Mouse (Mus musculus): ENCODE data around the gene Dab1. TPM values are rescaled to one million over a fixed set of nuclear protein-coding genes. Genes with fewer than 3 reads are reported as not detected.

Dab1 gene
- polyA plus RNA-seq, 1 experiment from 2014 or later = 0.30 TPM

GRCm38 (mm10) chr4:104725673-104726072 is 1106.5 kb downstream of the Dab1 start:
- no peak for ATAC-seq (ENCODE audit: low read depth)
- H3K4me3 ChIP-seq (replicated peaks) = no peak overlapping the region
- 39% methylated on average over 3 of the region's 3 CpGs for WGBS (ENCODE audit: insufficient replicate concordance)
- H3K9ac ChIP-seq = no peak overlapping the region
- no peaks in the 10 kb centered on the region for H3K27me3 ChIP-seq
- no peak for DNase-seq
- no peak overlapping the region for H3K4me2 ChIP-seq
- no peak overlapping the region for H3K27ac ChIP-seq
- no peaks in the 10 kb centered on the region for H3K9me3 ChIP-seq (replicated peaks)
- no peaks in the 10 kb centered on the region for H3K4me1 ChIP-seq (replicated peaks)
- no peaks in the 10 kb centered on the region for H3K36me3 ChIP-seq

GRCm38 (mm10) chr4:104729185-104729584 is 1110.0 kb downstream of the Dab1 start:
- WGBS (ENCODE audit: insufficient replicate concordance) = 56% methylated on average over 8 of the region's 8 CpGs
- H3K4me1 ChIP-seq (replicated peaks) = no peaks in the 10 kb centered on the region
- H3K27me3 ChIP-seq = no peaks in the 10 kb centered on the region
- DNase-seq (no peak), ATAC-seq (ENCODE audit: low read depth) (no peak)
- no peak overlapping the region for H3K4me2 ChIP-seq
- H3K36me3 ChIP-seq = no peaks in the 10 kb centered on the region
- H3K27ac ChIP-seq = no peak overlapping the region
- no peaks in the 10 kb centered on the region for H3K9me3 ChIP-seq (replicated peaks)
- H3K4me3 ChIP-seq (replicated peaks) = no peak overlapping the region
- H3K9ac ChIP-seq = no peak overlapping the region

- WGBS (ENCODE audit: insufficient replicate concordance) = 66% methylated on average over 6 of the region's 6 CpGs
- H3K36me3 ChIP-seq = no peaks in the 10 kb centered on the region
- H3K4me2 ChIP-seq = no peak overlapping the region
- H3K4me3 ChIP-seq (replicated peaks) = no peak overlapping the region
- DNase-seq = no peak
- ATAC-seq (ENCODE audit: low read depth) = no peak
- no peak overlapping the region for H3K9ac ChIP-seq
- no peaks in the 10 kb centered on the region for H3K4me1 ChIP-seq (replicated peaks)
- no peak overlapping the region for H3K27ac ChIP-seq
- no peaks in the 10 kb centered on the region for H3K9me3 ChIP-seq (replicated peaks)
- H3K27me3 ChIP-seq = no peaks in the 10 kb centered on the region
Observed at GRCm38 (mm10) chr4:104746500-104746899, 1127.3 kb downstream of the Dab1 start.

GRCm38 (mm10) chr4:104754090-104754489 is 1134.9 kb downstream of the Dab1 start:
- no peak overlapping the region for H3K9ac ChIP-seq
- ATAC-seq (ENCODE audit: low read depth) (no peak), DNase-seq (no peak)
- H3K4me2 ChIP-seq = no peak overlapping the region
- no peak overlapping the region for H3K4me3 ChIP-seq (replicated peaks)
- H3K4me1 ChIP-seq (replicated peaks) = no peaks in the 10 kb centered on the region
- H3K27ac ChIP-seq = no peak overlapping the region
- WGBS (ENCODE audit: insufficient replicate concordance) = 58% methylated on average over 3 of the region's 3 CpGs
- no peaks in the 10 kb centered on the region for H3K9me3 ChIP-seq (replicated peaks)
- no peaks in the 10 kb centered on the region for H3K27me3 ChIP-seq
- no peaks in the 10 kb centered on the region for H3K36me3 ChIP-seq

GRCm38 (mm10) chr4:104760878-104761624 is 1141.9 kb downstream of the Dab1 start:
- Histone ChIP-seq H3K36me3 (no peaks in the 10 kb centered on the region), H3K4me2 (no peak overlapping the region), H3K9me3 (replicated peaks) (no peaks in the 10 kb centered on the region), H3K27me3 (no peaks in the 10 kb centered on the region), H3K27ac (no peak overlapping the region), H3K4me1 (replicated peaks) (no peaks in the 10 kb centered on the region), H3K4me3 (replicated peaks) (no peak overlapping the region), H3K9ac (no peak overlapping the region)
- WGBS (ENCODE audit: insufficient replicate concordance) = 66% methylated on average over 13 of the region's 13 CpGs
- no peak for DNase-seq
- ATAC-seq (ENCODE audit: low read depth) = no peak

- peak; percentile 66 for ATAC-seq (ENCODE audit: low read depth)
- H3K4me2 ChIP-seq = peak within 1 kb of the TSS; percentile 21
- no peaks in the 10 kb centered on the region for H3K36me3 ChIP-seq
- H3K4me3 ChIP-seq (replicated peaks) = no peak within 1 kb of the TSS
- 0 out of 2 replicates have a peak, but pooled peaks cover 4% of the 10 kb centered on the region for H3K4me1 ChIP-seq (replicated peaks)
- no peak within 1 kb of the TSS for H3K27ac ChIP-seq
- no peaks in the 10 kb centered on the region for H3K9me3 ChIP-seq (replicated peaks)
- DNase-seq = no peak
- 59% methylated on average over 8 of the region's 8 CpGs for WGBS (ENCODE audit: insufficient replicate concordance)
- H3K9ac ChIP-seq = no peak within 1 kb of the TSS
- no peaks in the 10 kb centered on the region for H3K27me3 ChIP-seq
Observed at GRCm38 (mm10) chr4:104766065-104766464, 1146.9 kb downstream of the Dab1 start, which contains the start of gene C8b. TSS of gene C8b (plus strand) at chr4:104766317.

GRCm38 (mm10) chr4:104768190-104768589 is 1149.0 kb downstream of the Dab1 start:
- Histone ChIP-seq H3K9me3 (replicated peaks) (no peaks in the 10 kb centered on the region), H3K9ac (no peak overlapping the region), H3K36me3 (no peaks in the 10 kb centered on the region), H3K4me2 (no peak overlapping the region), H3K4me3 (replicated peaks) (no peak overlapping the region), H3K4me1 (replicated peaks) (0 out of 2 replicates have a peak, but pooled peaks cover 4% of the 10 kb centered on the region), H3K27me3 (no peaks in the 10 kb centered on the region), H3K27ac (no peak overlapping the region)
- 65% methylated on average over 4 of the region's 4 CpGs for WGBS (ENCODE audit: insufficient replicate concordance)
- DNase-seq (no peak), ATAC-seq (ENCODE audit: low read depth) (no peak)

- H3K27ac ChIP-seq = no peak overlapping the region
Observed at GRCm38 (mm10) chr4:104769602-104770001, 1150.4 kb downstream of the Dab1 start.

GRCm38 (mm10) chr4:104770331-104770730 is 1151.2 kb downstream of the Dab1 start:
- no peaks in the 10 kb centered on the region for H3K36me3 ChIP-seq
- no peak overlapping the region for H3K9ac ChIP-seq
- no peaks in the 10 kb centered on the region for H3K27me3 ChIP-seq
- no peaks in the 10 kb centered on the region for H3K9me3 ChIP-seq (replicated peaks)
- DNase-seq = no peak
- no peak overlapping the region for H3K4me3 ChIP-seq (replicated peaks)
- 52% methylated on average over 4 of the region's 4 CpGs for WGBS (ENCODE audit: insufficient replicate concordance)
- H3K27ac ChIP-seq = no peak overlapping the region
- H3K4me2 ChIP-seq = no peak overlapping the region
- 0 out of 2 replicates have a peak, but pooled peaks cover 4% of the 10 kb centered on the region for H3K4me1 ChIP-seq (replicated peaks)
- ATAC-seq (ENCODE audit: low read depth) = no peak

More at GRCm38 (mm10) chr4:104769602-104770001, 1150.4 kb downstream of the Dab1 start:
- Histone ChIP-seq H3K4me1 (replicated peaks) (0 out of 2 replicates have a peak, but pooled peaks cover 4% of the 10 kb centered on the region), H3K27me3 (no peaks in the 10 kb centered on the region), H3K36me3 (no peaks in the 10 kb centered on the region), H3K9me3 (replicated peaks) (no peaks in the 10 kb centered on the region), H3K4me2 (no peak overlapping the region), H3K9ac (no peak overlapping the region), H3K4me3 (replicated peaks) (no peak overlapping the region)
- WGBS (ENCODE audit: insufficient replicate concordance) = 65% methylated on average over 8 of the region's 8 CpGs
- ATAC-seq (ENCODE audit: low read depth) = no peak
- no peak for DNase-seq

- no peaks in the 10 kb centered on the region for H3K36me3 ChIP-seq
- no peak overlapping the region for H3K4me2 ChIP-seq
- ATAC-seq (ENCODE audit: low read depth) (no peak), DNase-seq (no peak)
- 61% methylated on average over 3 of the region's 3 CpGs for WGBS (ENCODE audit: insufficient replicate concordance)
- H3K27ac ChIP-seq = no peak overlapping the region
- H3K9ac ChIP-seq = no peak overlapping the region
- no peaks in the 10 kb centered on the region for H3K4me1 ChIP-seq (replicated peaks)
- no peak overlapping the region for H3K4me3 ChIP-seq (replicated peaks)
- H3K27me3 ChIP-seq = no peaks in the 10 kb centered on the region
- no peaks in the 10 kb centered on the region for H3K9me3 ChIP-seq (replicated peaks)
Observed at GRCm38 (mm10) chr4:104775601-104776000, 1156.4 kb downstream of the Dab1 start.

- ATAC-seq (ENCODE audit: low read depth) = no peak
Observed at GRCm38 (mm10) chr4:104779460-104779859, 1160.3 kb downstream of the Dab1 start.

GRCm38 (mm10) chr4:104781441-104781840 is 1162.3 kb downstream of the Dab1 start:
- no peak overlapping the region for H3K27ac ChIP-seq
- no peak for ATAC-seq (ENCODE audit: low read depth)
- no peak overlapping the region for H3K4me2 ChIP-seq
- H3K9ac ChIP-seq = no peak overlapping the region
- H3K27me3 ChIP-seq = no peaks in the 10 kb centered on the region
- no peaks in the 10 kb centered on the region for H3K36me3 ChIP-seq
- 71% methylated on average over 3 of the region's 3 CpGs for WGBS (ENCODE audit: insufficient replicate concordance)
- no peaks in the 10 kb centered on the region for H3K4me1 ChIP-seq (replicated peaks)
- H3K4me3 ChIP-seq (replicated peaks) = no peak overlapping the region
- no peak for DNase-seq
- no peaks in the 10 kb centered on the region for H3K9me3 ChIP-seq (replicated peaks)

More at GRCm38 (mm10) chr4:104779460-104779859, 1160.3 kb downstream of the Dab1 start:
- Histone ChIP-seq H3K4me3 (replicated peaks) (no peak overlapping the region), H3K9ac (no peak overlapping the region), H3K9me3 (replicated peaks) (no peaks in the 10 kb centered on the region), H3K27me3 (no peaks in the 10 kb centered on the region), H3K27ac (no peak overlapping the region), H3K36me3 (no peaks in the 10 kb centered on the region), H3K4me1 (replicated peaks) (no peaks in the 10 kb centered on the region), H3K4me2 (no peak overlapping the region)
- WGBS (ENCODE audit: insufficient replicate concordance) = 66% methylated on average over 5 of the region's 5 CpGs
- no peak for DNase-seq

All from liver, embryonic 13.5 days (tissue).